Mouse (Mus musculus) hindbrain, postnatal 0 days (tissue): ENCODE measurements at regions not wholly inside any gene's neighbourhood (a gene's known extent, or its start where the extent isn't known, plus 50 kb on each side); places are given as distances from the start of the nearest gene placed in this dataset.
A peak's percentile ranks its signal among the peaks of the same experiment; 100 is the strongest.

Experiments used
- ATAC-seq: fragments of 200-750 bp; cut with Nextera tagmentation; 2 replicates; pipeline ENCODE4 v1.8.0; 2017; ENCODE audit warnings: mild to moderate bottlenecking, moderate TSS enrichment, moderate library complexity
- DNase-seq: peaks from one replicate; pipeline ENCODE4 v3.0.0-alpha.2; 2015; ENCODE audit warnings: low spot score
- H3K27ac ChIP-seq: fragments of 300-500 bp; sonication (generic); 2 replicates; pipeline ENCODE4 v1.5.1; 2014; ENCODE audit warnings: mild to moderate bottlenecking
- H3K27me3 ChIP-seq: fragments of 300-500 bp; sonication (generic); 2 replicates; pipeline ENCODE4 v1.6.1; 2014; ENCODE audit warnings: low read length, mixed read lengths; ENCODE audit not compliant: insufficient read depth
- H3K36me3 ChIP-seq: fragments of 300-500 bp; sonication (generic); 2 replicates; pipeline ENCODE4 v1.6.1; 2014; ENCODE audit warnings: low read length, mixed read lengths; ENCODE audit not compliant: insufficient read depth
- H3K4me1 ChIP-seq: fragments of 300-500 bp; sonication (generic); 2 replicates; pipeline ENCODE4 v1.6.1; 2014; ENCODE audit warnings: antibody characterized with exemption, low read length, mixed read lengths; ENCODE audit not compliant: insufficient read depth
- H3K4me2 ChIP-seq: fragments of 300-500 bp; sonication (generic); 2 replicates; pipeline ENCODE4 v1.6.1; 2014; ENCODE audit warnings: low read depth, mild to moderate bottlenecking, low read length, moderate library complexity, mixed read lengths
- H3K4me3 ChIP-seq: fragments of 300-500 bp; sonication (generic); 2 replicates; pipeline ENCODE4 v1.5.1; 2014; ENCODE audit warnings: low read length
- H3K9ac ChIP-seq: fragments of 300-500 bp; sonication (generic); replicated peaks from 2 replicates; pipeline ENCODE4 v1.6.1; 2014; ENCODE audit warnings: mild to moderate bottlenecking, low read length, moderate library complexity, mixed read lengths
- H3K9me3 ChIP-seq: fragments of 300-500 bp; sonication (generic); 2 replicates; pipeline ENCODE4 v1.6.1; 2016; ENCODE audit warnings: low read length, mixed read lengths
- CTCF ChIP-seq: IDR thresholded peaks from 2 replicates; pipeline ENCODE4 v1.5.1; 2016; ENCODE audit warnings: antibody characterized with exemption, control low read depth, low read depth
- WGBS: fragments of 180-500 bp; shearing (Covaris S2); extraction: QIAGEN DNeasy Blood & Tissue Kit; methylation state at CpG from one replicate; pipeline ENCODE4 v1.1.7; 2014; 5-methylcytosine and 5-hydroxymethylcytosine counted together

DNA sequence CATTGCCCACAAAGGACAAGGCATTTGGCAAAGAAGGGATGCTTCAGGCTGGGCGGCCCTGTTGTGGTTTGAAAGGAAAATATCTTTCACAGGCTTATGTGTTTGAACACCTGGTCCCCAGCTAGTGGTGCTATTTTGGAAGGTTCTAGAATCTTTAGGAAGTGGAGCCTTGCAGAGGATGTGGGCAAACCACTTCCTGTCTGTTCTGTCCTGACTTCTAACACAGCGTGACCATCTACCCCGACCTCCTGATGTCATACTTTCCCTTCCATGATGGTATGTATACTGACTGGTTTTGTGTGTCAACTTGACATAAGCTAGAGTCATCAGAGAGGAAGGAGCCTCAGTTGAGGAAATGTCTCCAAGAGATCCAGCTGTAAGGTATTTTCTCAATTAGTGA lies 97.2 kb upstream of the Cops8 start:
- no peaks in the 10 kb centered on the region for H3K4me1 ChIP-seq
- 79% methylated on average over 3 of the region's 3 CpGs for WGBS
- no peaks in the 10 kb centered on the region for H3K36me3 ChIP-seq
- no peak overlapping the region for H3K9ac ChIP-seq
- ATAC-seq (no peak), DNase-seq (no peak)
- H3K27me3 ChIP-seq, result no peaks in the 10 kb centered on the region
- no peak overlapping the region for H3K4me2 ChIP-seq
- H3K27ac ChIP-seq, result no peak overlapping the region
- no peak for TF ChIP-seq CTCF
- no peak overlapping the region for H3K4me3 ChIP-seq
- H3K9me3 ChIP-seq, result no peaks in the 10 kb centered on the region

DNA sequence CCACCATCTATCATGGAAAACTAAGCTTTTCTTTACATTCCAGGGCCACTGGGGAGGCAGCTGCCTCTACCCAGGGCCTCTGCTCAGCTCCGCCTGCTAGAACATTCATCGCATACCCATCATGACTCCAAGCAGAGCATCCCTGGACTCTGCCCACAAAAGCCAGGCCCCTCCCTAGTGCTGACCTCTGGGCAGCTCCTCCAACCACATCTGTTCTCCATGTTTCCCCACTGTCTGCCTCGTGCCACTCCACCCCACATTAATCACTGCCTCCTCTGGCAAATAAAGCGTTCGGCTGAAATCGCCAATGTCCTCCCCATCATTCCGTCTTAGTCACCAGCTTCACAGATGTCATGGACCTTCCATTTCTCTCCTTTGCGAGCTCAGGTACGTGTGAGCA lies 96.2 kb upstream of the Cops8 start:
- H3K27ac ChIP-seq, result no peak overlapping the region
- DNase-seq (no peak), ATAC-seq (no peak)
- H3K4me2 ChIP-seq, result no peak overlapping the region
- H3K9me3 ChIP-seq, result no peaks in the 10 kb centered on the region
- H3K4me3 ChIP-seq, result no peak overlapping the region
- H3K36me3 ChIP-seq, result no peaks in the 10 kb centered on the region
- H3K4me1 ChIP-seq, result no peaks in the 10 kb centered on the region
- WGBS, result 69% methylated on average over 9 of the region's 9 CpGs
- H3K9ac ChIP-seq, result no peak overlapping the region
- TF ChIP-seq CTCF, result no peak
- H3K27me3 ChIP-seq, result no peaks in the 10 kb centered on the region

DNA sequence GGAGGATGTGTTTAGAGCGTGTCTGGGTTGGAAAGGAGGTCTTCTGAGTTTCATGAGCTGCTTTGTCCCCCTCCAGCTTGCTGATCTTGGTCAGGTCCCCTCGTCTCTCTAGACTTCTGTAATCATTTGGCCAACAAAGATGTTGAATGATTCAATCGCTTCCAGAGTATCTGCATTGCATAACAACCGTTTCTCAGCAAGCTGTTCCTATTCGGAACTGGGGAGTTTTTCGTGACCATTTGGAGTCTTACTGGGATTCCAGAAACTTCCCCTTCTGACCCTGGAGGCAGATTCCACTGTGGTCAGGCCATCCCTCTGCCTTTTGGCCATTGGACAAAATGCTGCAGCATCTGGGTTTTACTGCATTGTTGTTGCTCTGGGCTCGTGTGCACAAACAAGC lies 93.4 kb upstream of the Cops8 start:
- Histone ChIP-seq H3K4me2 (no peak overlapping the region), H3K36me3 (no peaks in the 10 kb centered on the region)
- 80% methylated on average over 7 of the region's 7 CpGs for WGBS

DNA sequence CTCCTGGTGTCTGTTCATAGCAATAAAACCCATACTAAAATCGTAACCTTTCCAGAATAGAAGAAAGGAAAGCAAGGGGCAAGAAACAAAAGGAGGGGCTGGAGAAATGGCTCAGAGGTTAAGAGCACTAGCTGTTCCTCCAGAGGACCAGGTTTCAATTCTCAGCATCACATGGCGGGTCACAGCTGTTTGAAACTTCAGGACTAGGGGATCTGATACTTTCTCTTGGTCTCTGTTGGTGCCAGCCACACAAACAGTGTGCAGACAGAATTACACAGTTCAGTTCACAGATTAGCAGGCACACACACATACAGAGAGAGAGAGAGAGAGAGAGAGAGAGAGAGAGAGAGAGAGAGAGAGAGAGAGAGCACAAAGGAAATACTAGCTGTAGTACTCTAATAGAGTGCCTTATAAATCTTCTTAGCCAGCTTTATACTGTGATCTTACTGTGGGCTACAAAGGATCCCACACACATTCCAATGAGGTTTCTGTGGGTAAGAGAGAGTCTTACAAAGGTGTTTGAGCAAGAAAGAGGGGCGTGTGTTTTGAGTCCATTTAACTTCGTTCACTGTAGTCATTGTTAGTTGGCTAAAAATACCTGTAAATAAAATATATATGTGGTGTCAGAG lies 89.2 kb upstream of the Cops8 start:
- H3K9me3 ChIP-seq, result no peaks in the 10 kb centered on the region
- H3K36me3 ChIP-seq, result no peaks in the 10 kb centered on the region
- 75% methylated on average over 4 of the region's 4 CpGs for WGBS
- H3K4me2 ChIP-seq, result no peak overlapping the region
- DNase-seq (no peak), ATAC-seq (no peak)
- no peak for TF ChIP-seq CTCF
- H3K4me3 ChIP-seq, result no peak overlapping the region
- no peaks in the 10 kb centered on the region for H3K27me3 ChIP-seq
- H3K27ac ChIP-seq, result no peak overlapping the region
- H3K4me1 ChIP-seq, result no peaks in the 10 kb centered on the region
- no peak overlapping the region for H3K9ac ChIP-seq

More for the DNA sequence above, 93.4 kb upstream of the Cops8 start:
- Histone ChIP-seq H3K9ac (no peak overlapping the region), H3K27me3 (no peaks in the 10 kb centered on the region), H3K9me3 (no peaks in the 10 kb centered on the region), H3K4me1 (no peaks in the 10 kb centered on the region), H3K4me3 (no peak overlapping the region), H3K27ac (no peak overlapping the region)
- no peak for ATAC-seq
- no peak for DNase-seq
- TF ChIP-seq CTCF, result no peak

DNA sequence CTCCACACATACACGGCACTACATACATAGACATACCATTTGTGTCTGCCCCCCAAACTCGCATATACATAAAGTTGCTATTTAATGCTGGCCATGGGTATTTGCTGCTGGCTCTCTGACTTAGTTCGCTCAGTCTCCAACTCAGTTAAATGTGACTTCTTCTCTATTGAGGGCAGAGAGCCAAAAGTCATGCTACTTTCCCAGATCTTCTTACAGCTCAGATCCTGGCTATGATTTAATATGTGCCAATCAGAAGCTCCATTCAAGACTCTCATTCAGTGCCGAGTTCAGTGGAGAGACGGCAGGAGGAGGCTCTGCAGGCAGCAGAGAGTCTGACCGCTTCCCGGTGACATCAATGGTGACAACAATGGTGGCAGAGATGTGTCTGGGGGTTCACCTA lies 88.6 kb upstream of the Cops8 start:
- no peak for ATAC-seq
- WGBS, result 60% methylated on average over 7 of the region's 7 CpGs

DNA sequence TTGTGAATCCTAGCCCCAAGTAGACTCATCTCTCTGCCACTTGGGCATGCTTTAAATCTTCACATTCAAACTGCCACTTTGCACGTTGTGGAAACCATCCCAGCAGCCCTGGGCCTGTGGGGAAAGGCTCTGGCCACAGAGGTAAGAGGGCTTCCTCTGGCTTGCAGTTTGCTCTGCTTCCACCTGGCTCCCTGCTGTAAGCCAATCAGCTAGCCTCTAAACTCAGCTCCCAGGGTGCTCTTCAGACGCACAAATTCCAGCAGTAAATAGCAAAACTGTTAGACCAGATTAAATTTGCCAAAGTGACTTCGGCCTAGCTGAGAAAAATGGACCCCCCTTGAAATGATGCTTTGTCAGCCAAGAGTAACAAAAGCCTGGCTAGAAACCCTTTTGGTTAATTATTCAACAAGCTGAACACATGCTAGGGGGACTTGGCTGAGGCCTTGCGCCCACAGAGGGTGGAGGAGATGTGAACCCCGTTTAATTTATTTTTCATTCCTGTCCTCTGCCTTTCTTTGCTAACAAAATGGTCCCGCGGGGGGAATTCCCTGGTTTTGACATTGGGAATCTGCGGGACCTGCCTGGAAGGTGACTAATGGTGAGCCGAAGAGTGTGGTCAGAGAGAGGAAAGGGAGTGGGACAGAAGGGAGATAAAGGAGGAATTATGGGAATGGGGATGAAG lies 84.1 kb upstream of the Cops8 start:
- no peak for TF ChIP-seq CTCF
- WGBS, result 34% methylated on average over 9 of the region's 9 CpGs

More for the DNA sequence above, 88.6 kb upstream of the Cops8 start:
- Histone ChIP-seq H3K9ac (no peak overlapping the region), H3K27ac (no peak overlapping the region), H3K27me3 (no peaks in the 10 kb centered on the region), H3K36me3 (no peaks in the 10 kb centered on the region), H3K9me3 (no peaks in the 10 kb centered on the region), H3K4me3 (no peak overlapping the region), H3K4me2 (no peak overlapping the region), H3K4me1 (no peaks in the 10 kb centered on the region)
- no peak for TF ChIP-seq CTCF
- DNase-seq, result peak; percentile 46

More for the DNA sequence above, 84.1 kb upstream of the Cops8 start:
- Histone ChIP-seq H3K9ac (no peak overlapping the region), H3K4me1 (no peaks in the 10 kb centered on the region), H3K27me3 (no peaks in the 10 kb centered on the region), H3K4me3 (no peak overlapping the region), H3K4me2 (no peak overlapping the region), H3K36me3 (no peaks in the 10 kb centered on the region), H3K27ac (no peak overlapping the region), H3K9me3 (no peaks in the 10 kb centered on the region)
- DNase-seq (peak; percentile 11), ATAC-seq (no peak)
